Mouse (Mus musculus): ENCODE measurements around the gene Obox8. TPM values are rescaled to one million over a fixed set of nuclear protein-coding genes. Genes with fewer than 3 reads are reported as not detected.

The Obox8 gene
- not detected for total RNA-seq (2018; cell fraction: chromatin; rRNA removed)
- total RNA-seq (2018; cell fraction: cytosol; rRNA removed) = not detected
- total RNA-seq (2018; cell fraction: nucleus; rRNA removed) = not detected
- polyA plus RNA-seq (2018) = not detected in 3 replicates

- WGBS (ENCODE audit: missing documents) = 97% methylated on average over 2 of the region's 2 CpGs
- H3K36me3 ChIP-seq (ENCODE audit: inconsistent target) = no peaks in the 10 kb centered on the region
Observed at GRCm38 (mm10) chr7:14333457-14333856, at the start of gene Obox8. TSS of gene Obox8 (minus strand) at chr7:14333557.

GRCm38 (mm10) chr7:14317209-14317608 lies 16.1 kb downstream of the Obox8 start:
- H3K27ac ChIP-seq = no peak overlapping the region
- 23% methylated on average over 2 of the region's 2 CpGs for WGBS (ENCODE audit: missing documents)
- no peak overlapping the region for H3K4me3 ChIP-seq (ENCODE audit: inconsistent target)
- H3K79me2 ChIP-seq (ENCODE audit: inconsistent target) = no peaks in the 10 kb centered on the region
- H3K36me3 ChIP-seq (ENCODE audit: inconsistent target) = no peaks in the 10 kb centered on the region

More at GRCm38 (mm10) chr7:14333457-14333856, at the start of gene Obox8:
- Histone ChIP-seq H3K79me2 (ENCODE audit: inconsistent target) (no peaks in the 10 kb centered on the region), H3K27ac (no peak within 1 kb of the TSS), H3K4me3 (ENCODE audit: inconsistent target) (no peak within 1 kb of the TSS)

- 87% methylated on average over 3 of the region's 3 CpGs for WGBS (ENCODE audit: missing documents)
- no peaks in the 10 kb centered on the region for H3K79me2 ChIP-seq (ENCODE audit: inconsistent target)
- H3K4me3 ChIP-seq (ENCODE audit: inconsistent target) = no peak overlapping the region
- no peak overlapping the region for H3K27ac ChIP-seq
- H3K36me3 ChIP-seq (ENCODE audit: inconsistent target) = no peaks in the 10 kb centered on the region
Observed at GRCm38 (mm10) chr7:14308671-14309070, 24.7 kb downstream of the Obox8 start.

- Histone ChIP-seq H3K36me3 (ENCODE audit: inconsistent target) (no peaks in the 10 kb centered on the region), H3K79me2 (ENCODE audit: inconsistent target) (no peaks in the 10 kb centered on the region), H3K27ac (no peak overlapping the region), H3K4me3 (ENCODE audit: inconsistent target) (no peak overlapping the region)
- WGBS (ENCODE audit: missing documents) = 73% methylated on average over 6 of the region's 6 CpGs
Observed at GRCm38 (mm10) chr7:14307571-14307970, 25.8 kb downstream of the Obox8 start.

Other genes starting within 250 kb of the Obox8 start
- not detected in 3 replicates for gene Sult2a3, start 210.5 kb downstream of the Obox8 start, polyA plus RNA-seq (2018)
- not detected in 3 replicates for gene Sult2a6, start 78.7 kb downstream of the Obox8 start, polyA plus RNA-seq (2018)
- not detected in 3 replicates for gene Sult2a8, start 113.2 kb upstream of the Obox8 start, polyA plus RNA-seq (2018)
- not detected in 3 replicates for gene Sult2a7, start 160.7 kb upstream of the Obox8 start, polyA plus RNA-seq (2018)
- gene Vmn1r90, start 229.9 kb upstream of the Obox8 start, polyA plus RNA-seq (2018) = not detected in 3 replicates

All from macrophage (primary cell).